Mouse (Mus musculus): ENCODE measurements around the gene Gabrg3. TPM values are rescaled to one million over a fixed set of nuclear protein-coding genes. Genes with fewer than 3 reads are reported as not detected.
"Not testable (repeated sequence)": the region's sequence is repeated elsewhere in the genome, so short reads cannot be mapped to it uniquely, and the experiment has no call there.

Gene Gabrg3
- polyA plus RNA-seq, 1 experiment = not detected

DNA sequence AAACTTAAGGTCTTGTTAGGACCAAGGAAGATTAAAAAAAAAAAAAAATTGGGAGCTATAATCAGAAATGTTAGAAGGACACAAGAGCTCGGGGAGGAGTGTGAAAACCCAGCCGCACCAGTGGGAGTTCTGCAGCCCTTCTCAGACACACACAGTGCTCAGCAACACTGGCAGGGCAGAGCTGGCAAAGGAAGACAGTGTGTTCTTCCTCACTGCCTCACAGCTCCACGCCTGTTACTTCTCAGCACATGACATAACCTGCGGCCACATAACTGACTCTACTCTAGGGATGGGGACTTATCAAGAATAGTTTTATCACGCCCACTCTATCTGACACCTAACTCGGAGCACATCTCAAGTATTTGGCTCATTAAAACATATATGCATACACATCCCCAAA, 103.8 kb downstream of the Gabrg3 start:
- H3K9me3 ChIP-seq (ENCODE audit: control insufficient read depth, low read length) = peaks cover 15% of the 10 kb centered on the region
- TF ChIP-seq GATA1 (IDR thresholded peaks at IDR 0.05; ENCODE audit: low read length) (no peak), TAL1 (IDR thresholded peaks at IDR 0.05; ENCODE audit: low read length) (no peak)
- H3K36me3 ChIP-seq (ENCODE audit: control insufficient read depth) = no peaks in the 10 kb centered on the region
- H3K4me3 ChIP-seq (replicated peaks) = no peak overlapping the region
- no peaks in the 10 kb centered on the region for H3K27me3 ChIP-seq (ENCODE audit: control insufficient read depth)
- no peaks in the 10 kb centered on the region for H3K4me1 ChIP-seq (ENCODE audit: control insufficient read depth)

- H3K9me3 ChIP-seq (ENCODE audit: control insufficient read depth, low read length) = peaks cover 15% of the 10 kb centered on the region
- no peaks in the 10 kb centered on the region for H3K27me3 ChIP-seq (ENCODE audit: control insufficient read depth)
- no peaks in the 10 kb centered on the region for H3K36me3 ChIP-seq (ENCODE audit: control insufficient read depth)
- no peaks in the 10 kb centered on the region for H3K4me1 ChIP-seq (ENCODE audit: control insufficient read depth)
- H3K4me3 ChIP-seq (replicated peaks) = no peak overlapping the region
- TF ChIP-seq TAL1 (IDR thresholded peaks at IDR 0.05; ENCODE audit: low read length) (no peak), GATA1 (IDR thresholded peaks at IDR 0.05; ENCODE audit: low read length) (no peak)
These were observed 108.1 kb downstream of the Gabrg3 start for GRCm38 (mm10) chr7:57278841-57279240.

GRCm38 (mm10) chr7:57260201-57260600, 126.8 kb downstream of the Gabrg3 start:
- H3K36me3 ChIP-seq (ENCODE audit: control insufficient read depth) = no peaks in the 10 kb centered on the region
- no peak overlapping the region for H3K4me3 ChIP-seq (replicated peaks)
- no peaks in the 10 kb centered on the region for H3K27me3 ChIP-seq (ENCODE audit: control insufficient read depth)
- H3K4me1 ChIP-seq (ENCODE audit: control insufficient read depth) = no peaks in the 10 kb centered on the region
- peaks cover 16% of the 10 kb centered on the region for H3K9me3 ChIP-seq (ENCODE audit: control insufficient read depth, low read length)
- TF ChIP-seq GATA1 (IDR thresholded peaks at IDR 0.05; ENCODE audit: low read length) (no peak), TAL1 (IDR thresholded peaks at IDR 0.05; ENCODE audit: low read length) (no peak)

DNA sequence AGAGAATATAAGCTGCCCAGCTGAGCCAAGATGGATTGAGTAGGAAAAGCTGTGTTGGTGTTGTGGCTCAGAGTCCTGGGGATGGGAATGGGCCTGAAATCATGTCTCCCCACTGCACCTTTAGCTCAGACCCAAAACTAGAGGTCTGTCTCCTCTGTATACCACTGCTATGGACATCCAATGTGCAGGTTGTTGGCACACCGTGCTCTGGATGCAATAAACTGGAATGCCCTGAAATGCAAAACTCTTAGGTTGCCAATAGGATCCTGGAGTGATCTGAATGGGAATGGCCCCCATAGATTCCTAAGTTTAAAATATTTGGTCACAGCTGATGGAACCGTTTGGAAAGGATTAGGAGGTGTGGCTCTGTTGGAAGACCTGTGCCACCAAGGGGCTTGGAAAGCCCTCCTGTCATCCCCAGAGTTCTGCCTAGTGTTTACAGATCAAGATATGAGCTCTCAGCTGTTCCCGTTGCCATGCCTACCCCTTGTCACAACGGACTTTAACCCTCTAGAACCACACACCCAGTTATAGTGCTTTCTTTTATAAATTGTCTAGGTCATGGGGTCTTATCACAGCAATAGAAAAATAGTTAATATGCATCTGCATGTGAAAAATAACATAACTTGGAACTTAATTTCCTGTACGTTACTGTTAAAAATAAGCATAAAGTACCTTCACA, 128.0 kb downstream of the Gabrg3 start:
- Histone ChIP-seq H3K27me3 (ENCODE audit: control insufficient read depth) (no peaks in the 10 kb centered on the region), H3K4me1 (ENCODE audit: control insufficient read depth) (no peaks in the 10 kb centered on the region), H3K4me3 (replicated peaks) (no peak overlapping the region), H3K36me3 (ENCODE audit: control insufficient read depth) (no peaks in the 10 kb centered on the region), H3K9me3 (ENCODE audit: control insufficient read depth, low read length) (peaks cover 16% of the 10 kb centered on the region)
- no peak for TF ChIP-seq GATA1 (IDR thresholded peaks at IDR 0.05; ENCODE audit: low read length)
- no peak for TF ChIP-seq TAL1 (IDR thresholded peaks at IDR 0.05; ENCODE audit: low read length)

DNA sequence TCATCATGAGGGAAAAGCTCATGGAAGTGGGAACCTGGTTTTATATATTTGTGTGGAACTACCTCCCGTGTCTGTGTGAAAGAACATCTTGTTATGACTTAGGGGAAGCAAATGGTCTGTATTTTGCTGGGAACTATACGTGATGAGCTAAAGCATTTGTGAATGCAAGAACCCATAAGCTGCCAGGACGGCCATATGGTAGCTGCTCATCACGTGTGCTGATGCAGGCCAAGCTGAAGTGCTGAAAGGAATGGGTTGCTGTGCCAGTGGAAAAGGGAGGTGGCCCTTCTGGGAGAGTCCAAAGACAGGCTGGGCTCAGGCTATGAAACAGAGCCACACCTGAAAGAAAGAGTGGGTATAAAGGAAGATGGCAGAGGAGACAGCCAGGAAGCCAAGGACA, 143.0 kb downstream of the Gabrg3 start:
- H3K36me3 ChIP-seq (ENCODE audit: control insufficient read depth) = no peaks in the 10 kb centered on the region
- H3K4me1 ChIP-seq (ENCODE audit: control insufficient read depth) = no peaks in the 10 kb centered on the region
- no peak for TF ChIP-seq TAL1 (IDR thresholded peaks at IDR 0.05; ENCODE audit: low read length)
- TF ChIP-seq GATA1 (IDR thresholded peaks at IDR 0.05; ENCODE audit: low read length) = no peak
- no peak overlapping the region for H3K4me3 ChIP-seq (replicated peaks)
- H3K9me3 ChIP-seq (ENCODE audit: control insufficient read depth, low read length) = peaks cover 9% of the 10 kb centered on the region; the same call in 1 of the 2 replicates
- no peaks in the 10 kb centered on the region for H3K27me3 ChIP-seq (ENCODE audit: control insufficient read depth)

GRCm38 (mm10) chr7:57214119-57214518, 172.9 kb downstream of the Gabrg3 start:
- Histone ChIP-seq H3K36me3 (ENCODE audit: control insufficient read depth) (no peaks in the 10 kb centered on the region), H3K4me1 (ENCODE audit: control insufficient read depth) (no peaks in the 10 kb centered on the region)

DNA sequence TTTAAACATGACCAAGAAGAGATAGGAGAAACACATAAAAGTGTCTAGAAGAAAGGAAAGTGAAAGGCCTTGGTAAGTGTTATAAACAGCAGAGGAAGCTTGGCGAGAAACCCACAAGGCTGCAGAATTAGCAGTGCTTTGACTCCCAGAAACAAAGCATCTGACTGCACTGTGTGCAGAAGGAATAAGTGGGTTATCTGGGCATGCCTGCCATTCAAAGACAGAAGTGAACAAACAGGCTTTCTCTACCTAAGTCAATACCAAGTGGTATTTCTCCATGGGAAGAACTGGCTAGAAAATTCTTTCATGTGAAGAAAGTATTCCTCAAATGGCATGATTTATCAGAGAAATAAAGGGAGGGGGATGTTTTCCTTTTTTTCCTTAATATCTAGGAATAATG, 201.0 kb downstream of the Gabrg3 start:
- no peak overlapping the region for H3K4me3 ChIP-seq (replicated peaks)
- no peaks in the 10 kb centered on the region for H3K4me1 ChIP-seq (ENCODE audit: control insufficient read depth)
- TF ChIP-seq TAL1 (IDR thresholded peaks at IDR 0.05; ENCODE audit: low read length) = no peak
- TF ChIP-seq GATA1 (IDR thresholded peaks at IDR 0.05; ENCODE audit: low read length) = no peak
- peaks cover 10% of the 10 kb centered on the region for H3K9me3 ChIP-seq (ENCODE audit: control insufficient read depth, low read length)
- H3K27me3 ChIP-seq (ENCODE audit: control insufficient read depth) = no peaks in the 10 kb centered on the region
- no peaks in the 10 kb centered on the region for H3K36me3 ChIP-seq (ENCODE audit: control insufficient read depth)

More at GRCm38 (mm10) chr7:57214119-57214518, 172.9 kb downstream of the Gabrg3 start:
- H3K4me3 ChIP-seq (replicated peaks) = no peak overlapping the region
- no peaks in the 10 kb centered on the region for H3K27me3 ChIP-seq (ENCODE audit: control insufficient read depth)
- no peak for TF ChIP-seq GATA1 (IDR thresholded peaks at IDR 0.05; ENCODE audit: low read length)
- no peak for TF ChIP-seq TAL1 (IDR thresholded peaks at IDR 0.05; ENCODE audit: low read length)
- no peaks in the 10 kb centered on the region; the same call in 1 of the 2 replicates for H3K9me3 ChIP-seq (ENCODE audit: control insufficient read depth, low read length)

- H3K4me1 ChIP-seq (ENCODE audit: control insufficient read depth); H3K27me3 ChIP-seq (ENCODE audit: control insufficient read depth); H3K36me3 ChIP-seq (ENCODE audit: control insufficient read depth); H3K4me3 ChIP-seq (replicated peaks): not testable (repeated sequence)
- H3K9me3 ChIP-seq (ENCODE audit: control insufficient read depth, low read length) = peaks cover 10% of the 10 kb centered on the region
These were observed 211.0 kb downstream of the Gabrg3 start for GRCm38 (mm10) chr7:57175891-57176545.

DNA sequence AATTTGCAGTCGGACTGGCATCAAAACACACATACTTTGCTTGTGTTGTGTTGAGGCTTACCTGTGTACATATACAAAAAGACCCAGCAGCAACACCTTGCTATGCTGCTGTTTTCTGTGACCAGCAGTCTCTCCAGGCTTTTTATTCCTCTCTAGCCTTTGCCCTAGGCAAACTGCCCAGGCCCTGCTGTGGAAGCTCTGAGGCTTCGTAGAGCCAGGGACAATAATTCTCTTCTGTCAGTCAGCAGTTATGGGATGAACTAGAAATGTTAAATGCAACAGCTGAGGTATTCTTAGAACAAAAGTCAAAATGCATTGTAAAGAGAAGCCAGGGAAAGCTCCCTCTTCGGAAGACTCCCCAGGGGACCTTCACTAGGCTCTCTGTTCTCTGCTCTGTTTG, 220.1 kb downstream of the Gabrg3 start:
- TF ChIP-seq GATA1 (IDR thresholded peaks at IDR 0.05; ENCODE audit: low read length) = no peak
- no peak for TF ChIP-seq TAL1 (IDR thresholded peaks at IDR 0.05; ENCODE audit: low read length)
- Histone ChIP-seq H3K4me1 (ENCODE audit: control insufficient read depth) (no peaks in the 10 kb centered on the region), H3K9me3 (ENCODE audit: control insufficient read depth, low read length) (peaks cover 20% of the 10 kb centered on the region)

More for the DNA sequence above, 220.1 kb downstream of the Gabrg3 start:
- no peak overlapping the region for H3K4me3 ChIP-seq (replicated peaks)
- no peaks in the 10 kb centered on the region for H3K36me3 ChIP-seq (ENCODE audit: control insufficient read depth)
- H3K27me3 ChIP-seq (ENCODE audit: control insufficient read depth) = no peaks in the 10 kb centered on the region
